Mouse (Mus musculus): ENCODE data around the gene Get4.

Gene Get4

DNA sequence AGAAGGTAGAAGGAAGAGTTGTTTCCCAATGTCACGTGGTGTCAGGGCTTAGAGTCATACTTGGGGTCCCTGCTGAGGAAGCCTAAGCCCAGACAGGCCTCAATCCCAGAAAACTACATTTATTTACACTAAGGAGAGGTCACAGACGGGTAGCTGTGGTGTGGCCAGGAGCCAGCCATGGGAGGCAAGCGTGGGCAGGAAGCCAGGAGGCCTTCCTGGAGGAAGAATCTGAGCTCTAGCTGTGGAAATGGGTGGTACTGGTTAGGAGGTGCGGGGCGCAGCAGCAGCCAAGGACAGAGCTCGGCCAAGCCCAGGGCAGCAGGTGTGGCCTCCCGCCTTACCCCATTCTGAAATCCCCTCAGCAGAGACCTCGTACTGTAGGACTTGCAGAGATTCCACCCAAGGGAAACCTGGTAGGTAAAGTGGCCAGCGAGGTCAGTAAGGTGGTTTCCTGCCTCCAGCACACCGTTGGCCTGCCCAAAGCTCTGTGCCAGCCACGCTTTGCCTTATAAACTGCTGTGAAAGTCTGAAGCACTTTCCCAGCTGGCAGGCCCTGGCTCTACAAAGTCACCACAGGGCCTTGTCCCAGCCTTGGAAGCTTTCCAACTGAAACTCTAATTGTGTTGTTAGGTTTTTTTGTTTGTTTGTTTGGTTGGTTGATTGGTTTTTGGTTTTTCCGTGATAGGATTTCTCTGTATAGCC lies 63.0 kb downstream of the Get4 start:
- DNase-seq (ENCODE audit: extremely low read depth, insufficient read length, low spot score): peak; percentile 42

DNA sequence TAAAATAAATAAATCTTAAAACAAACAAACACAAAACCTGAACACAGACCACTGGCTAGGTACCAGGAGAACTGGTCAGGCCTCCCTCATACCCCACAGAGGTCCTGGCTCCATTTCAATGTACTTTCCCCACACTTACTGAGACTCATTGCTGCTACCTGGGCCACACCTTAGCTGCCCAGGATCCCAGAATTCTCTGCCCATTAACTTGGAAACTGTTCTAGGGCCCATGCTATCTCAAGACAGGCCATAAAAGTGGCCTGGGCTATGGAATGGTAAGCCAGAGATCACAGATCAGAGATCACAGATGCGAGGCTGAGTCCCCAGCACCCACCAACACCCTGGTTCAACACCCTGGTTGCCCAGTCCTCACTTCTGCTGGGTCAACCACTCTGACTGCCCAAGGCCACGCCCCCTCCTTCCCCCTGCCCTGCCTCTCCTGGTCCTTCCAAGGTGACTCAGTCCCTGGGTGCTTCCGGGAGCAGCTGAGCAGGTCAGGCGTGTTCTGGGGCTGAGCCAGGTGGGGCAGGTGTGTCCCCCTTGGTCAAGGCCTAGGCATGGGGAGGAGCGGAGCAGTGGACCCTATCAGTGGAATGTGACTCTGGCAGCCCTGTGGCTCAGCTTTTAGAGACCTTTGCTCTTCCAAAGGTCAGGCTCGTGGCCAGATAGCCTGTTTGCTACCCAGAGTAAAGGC lies 65.0 kb downstream of the Get4 start:
- no peak for DNase-seq (ENCODE audit: extremely low read depth, insufficient read length, low spot score)

- DNase-seq (ENCODE audit: extremely low read depth, insufficient read length, low spot score): no peak
Measured at GRCm38 (mm10) chr5:139317751-139318504, 65.8 kb downstream of the Get4 start.

Data from 3134 (cell line).